Mouse (Mus musculus): ENCODE results near the gene Tulp1. TPM values are rescaled to one million over a fixed set of nuclear protein-coding genes. Genes with fewer than 3 reads are reported as not detected.
"Not testable (repeated sequence)": the region's sequence is repeated elsewhere in the genome, so short reads cannot be mapped to it uniquely, and the experiment has no call there.

The Tulp1 gene
- total RNA-seq, 4 experiments from 2014 or later = 1.2 TPM; not detected in 3

- peak; percentile 57 to 63 for DNase-seq (ENCODE audit: low spot score in 2 of 2)
These were observed 23.9 kb downstream of the Tulp1 start for GRCm38 (mm10) chr17:28341091-28341490.

GRCm38 (mm10) chr17:28340578-28340977 is 24.4 kb downstream of the Tulp1 start:
- no peak for DNase-seq (ENCODE audit: low spot score in 2 of 2)

- no peak for DNase-seq (ENCODE audit: low spot score in 2 of 2)
These were observed 27.5 kb downstream of the Tulp1 start for GRCm38 (mm10) chr17:28337547-28337946.

GRCm38 (mm10) chr17:28335267-28335666 is 29.8 kb downstream of the Tulp1 start:
- no peak for DNase-seq (ENCODE audit: low spot score in 2 of 2)

- no peak for DNase-seq (ENCODE audit: low spot score in 2 of 2)
These were observed 32.0 kb downstream of the Tulp1 start for GRCm38 (mm10) chr17:28332915-28333546.

- no peak for DNase-seq (ENCODE audit: low spot score in 2 of 2)
These were observed 32.7 kb downstream of the Tulp1 start for GRCm38 (mm10) chr17:28332113-28332914.

- DNase-seq (ENCODE audit: low spot score in 2 of 2) = no peak
These were observed 33.5 kb downstream of the Tulp1 start for GRCm38 (mm10) chr17:28331241-28332112.

GRCm38 (mm10) chr17:28330590-28330989 is 34.4 kb downstream of the Tulp1 start:
- not testable (repeated sequence) for DNase-seq (ENCODE audit: low spot score in 2 of 2)

- no peak for DNase-seq (ENCODE audit: low spot score in 2 of 2)
These were observed 34.8 kb downstream of the Tulp1 start for GRCm38 (mm10) chr17:28330232-28330546.

GRCm38 (mm10) chr17:28329503-28330231 is 35.4 kb downstream of the Tulp1 start:
- DNase-seq (ENCODE audit: low spot score in 2 of 2) = no peak

GRCm38 (mm10) chr17:28328946-28329345 is 36.1 kb downstream of the Tulp1 start:
- DNase-seq (ENCODE audit: low spot score in 2 of 2) = no peak

- peak; percentile 92 to 99 for DNase-seq (ENCODE audit: low spot score in 2 of 2)
These were observed 36.6 kb downstream of the Tulp1 start, which contains the start of gene Rpl10a for GRCm38 (mm10) chr17:28328366-28328928. Gene Rpl10a (plus strand): TSS chr17:28328471.

GRCm38 (mm10) chr17:28327673-28328325 is 37.2 kb downstream of the Tulp1 start:
- peak in 1 of 2 experiments; percentile 31 for DNase-seq (ENCODE audit: low spot score in 2 of 2)

- no peak for DNase-seq (ENCODE audit: low spot score in 2 of 2)
These were observed 38.1 kb downstream of the Tulp1 start for GRCm38 (mm10) chr17:28326951-28327350.

- DNase-seq (ENCODE audit: low spot score in 2 of 2) = no peak
These were observed 39.3 kb downstream of the Tulp1 start for GRCm38 (mm10) chr17:28325751-28326150.

GRCm38 (mm10) chr17:28324416-28324815 is 40.6 kb downstream of the Tulp1 start:
- DNase-seq (ENCODE audit: low spot score in 2 of 2) = not testable (repeated sequence)

GRCm38 (mm10) chr17:28323786-28324185 is 41.2 kb downstream of the Tulp1 start:
- DNase-seq (ENCODE audit: low spot score in 2 of 2) = no peak

GRCm38 (mm10) chr17:28321700-28322099 is 43.3 kb downstream of the Tulp1 start:
- no peak for DNase-seq (ENCODE audit: low spot score in 2 of 2)

- DNase-seq (ENCODE audit: low spot score in 2 of 2) = no peak
These were observed 47.3 kb downstream of the Tulp1 start for GRCm38 (mm10) chr17:28317725-28318124.

GRCm38 (mm10) chr17:28317091-28317490 is 47.9 kb downstream of the Tulp1 start:
- DNase-seq (ENCODE audit: low spot score in 2 of 2) = no peak
